Mouse (Mus musculus): Measurements from ENCODE around the gene Nsl1. TPM values are rescaled to one million over a fixed set of nuclear protein-coding genes. Genes with fewer than 3 reads are reported as not detected.

Gene Nsl1
- polyA plus RNA-seq, 1 experiment from 2014 or later = 17.0 TPM

DNA sequence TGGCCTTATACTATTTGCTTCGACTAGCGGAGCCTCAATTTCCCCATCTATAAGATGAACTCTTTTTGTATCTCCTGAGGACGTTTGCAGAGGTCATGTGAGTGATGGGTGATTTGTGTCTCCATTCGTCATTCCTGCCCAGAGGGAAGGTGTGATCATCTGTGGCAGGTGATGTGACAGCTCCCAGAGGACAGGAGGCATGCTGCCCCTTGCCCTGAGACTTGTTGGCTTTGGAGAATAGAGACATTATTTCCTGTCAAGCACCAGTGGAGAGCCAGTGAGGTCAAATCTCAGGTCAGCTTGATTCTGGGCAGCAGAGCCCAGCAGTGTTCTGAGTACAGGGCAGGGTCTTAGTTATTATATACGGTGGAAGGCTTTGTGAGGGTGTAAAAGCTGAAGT is 36.3 kb downstream of the Nsl1 start:
- H3K27ac ChIP-seq = no peak overlapping the region
- H3K4me3 ChIP-seq (replicated peaks) = peak overlapping the region; percentile 64
- H3K36me3 ChIP-seq = no peaks in the 10 kb centered on the region
- peak overlapping the region; percentile 97 for H3K4me2 ChIP-seq (replicated peaks)
- H3K9ac ChIP-seq = no peak overlapping the region
- no peak for ATAC-seq
- peaks cover 10% of the 10 kb centered on the region for H3K27me3 ChIP-seq (replicated peaks)
- H3K9me3 ChIP-seq = no peaks in the 10 kb centered on the region
- H3K4me1 ChIP-seq (replicated peaks) = peaks cover 17% of the 10 kb centered on the region; the same call in 1 of the 2 replicates
- 46% methylated on average over 5 of the region's 5 CpGs for WGBS

DNA sequence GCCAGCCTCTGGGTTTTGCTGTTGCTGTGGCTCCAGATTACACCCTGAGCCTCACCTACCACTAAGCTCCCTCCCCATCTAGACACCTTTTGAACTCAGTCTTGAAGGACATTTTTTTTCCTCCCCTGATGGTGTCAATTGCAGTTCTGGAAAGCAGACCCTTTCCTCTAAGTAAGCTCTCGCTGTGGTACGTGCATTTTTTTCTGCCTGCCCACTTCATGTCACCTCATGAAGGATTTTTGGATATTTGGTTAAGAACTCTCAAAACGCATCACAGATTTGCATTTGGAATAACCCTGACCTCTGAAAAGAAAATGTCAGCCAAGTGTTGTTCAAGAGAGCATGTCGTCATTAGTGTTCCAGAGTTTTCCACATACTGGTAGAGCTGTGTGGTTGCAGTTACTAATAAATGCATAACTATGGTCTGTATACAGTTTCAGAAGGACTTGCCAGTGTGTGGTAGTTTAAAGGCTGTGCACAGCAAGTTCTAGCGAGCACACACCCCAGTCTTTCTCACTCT is 37.0 kb downstream of the Nsl1 start:
- Histone ChIP-seq H3K27ac (no peak overlapping the region), H3K4me2 (replicated peaks) (0 out of 2 replicates have a peak overlapping the region, but pooled peaks have one; percentile 97), H3K4me1 (replicated peaks) (peaks cover 17% of the 10 kb centered on the region; the same call in 1 of the 2 replicates), H3K9me3 (no peaks in the 10 kb centered on the region), H3K27me3 (replicated peaks) (peaks cover 10% of the 10 kb centered on the region), H3K4me3 (replicated peaks) (no peak overlapping the region), H3K9ac (no peak overlapping the region), H3K36me3 (no peaks in the 10 kb centered on the region)
- ATAC-seq = no peak
- WGBS = 72% methylated on average over 5 of the region's 5 CpGs

DNA sequence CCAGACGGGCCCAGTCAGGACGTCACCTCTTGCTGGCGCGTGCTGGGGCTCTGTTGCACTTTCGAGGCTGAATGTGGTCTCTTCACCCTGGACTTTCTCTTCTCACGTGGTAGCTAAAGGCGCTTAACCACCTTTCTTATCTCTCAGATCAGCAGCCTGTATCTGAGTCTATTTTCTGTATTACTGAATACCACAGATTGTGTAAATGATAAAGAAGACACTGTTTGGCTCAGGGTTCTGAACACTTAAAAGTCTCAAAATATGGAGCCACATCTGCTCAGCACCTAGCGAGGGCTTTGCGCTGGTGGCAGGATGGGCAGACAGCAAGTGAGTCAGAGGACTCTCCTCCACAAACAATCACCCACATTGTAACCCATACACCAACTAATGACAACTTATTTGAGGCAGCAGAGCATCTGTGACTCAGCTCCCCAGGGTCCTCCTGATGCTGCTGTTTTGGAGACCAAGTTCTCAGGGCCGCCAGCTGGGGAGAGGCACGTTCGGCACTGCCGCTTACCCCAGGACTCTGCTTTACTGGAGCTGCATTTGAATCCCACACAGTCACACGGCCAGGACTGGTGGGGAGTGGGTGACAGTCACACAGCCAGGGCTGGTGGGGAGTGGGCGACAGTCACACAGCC is 40.0 kb downstream of the Nsl1 start:
- H3K36me3 ChIP-seq = no peaks in the 10 kb centered on the region
- no peak overlapping the region for H3K4me3 ChIP-seq (replicated peaks)
- 83% methylated on average over 15 of the region's 15 CpGs for WGBS
- H3K9me3 ChIP-seq = no peaks in the 10 kb centered on the region
- no peak for ATAC-seq
- peaks cover 9% of the 10 kb centered on the region; the same call in 1 of the 2 replicates for H3K4me1 ChIP-seq (replicated peaks)
- H3K27me3 ChIP-seq (replicated peaks) = peaks cover 10% of the 10 kb centered on the region
- no peak overlapping the region for H3K27ac ChIP-seq
- H3K9ac ChIP-seq = no peak overlapping the region
- H3K4me2 ChIP-seq (replicated peaks) = no peak overlapping the region

DNA sequence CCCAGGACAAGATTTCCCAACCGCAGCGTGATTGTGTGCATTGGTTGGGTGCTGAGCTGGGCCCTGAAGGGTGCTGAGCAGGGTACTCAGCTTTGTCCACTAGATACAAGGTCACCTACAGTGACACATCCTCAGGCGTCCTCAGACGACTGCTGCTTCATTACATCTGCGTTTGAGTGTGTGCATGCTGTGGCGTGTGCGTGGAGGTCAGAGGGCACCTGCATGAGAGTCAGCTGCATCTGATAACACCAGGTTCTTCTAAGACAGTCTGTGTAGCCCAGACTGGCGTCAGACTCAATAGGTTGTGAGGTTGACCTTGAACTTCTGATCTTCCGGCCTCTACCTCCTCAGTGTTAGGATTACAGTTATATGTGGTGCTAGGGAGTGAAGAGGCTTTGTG is 42.4 kb downstream of the Nsl1 start:
- no peak overlapping the region for H3K4me3 ChIP-seq (replicated peaks)
- no peaks in the 10 kb centered on the region for H3K4me1 ChIP-seq (replicated peaks)
- no peaks in the 10 kb centered on the region for H3K27me3 ChIP-seq (replicated peaks)
- H3K9me3 ChIP-seq = no peaks in the 10 kb centered on the region
- no peak overlapping the region for H3K4me2 ChIP-seq (replicated peaks)
- H3K9ac ChIP-seq = no peak overlapping the region
- ATAC-seq = no peak
- H3K27ac ChIP-seq = no peak overlapping the region
- H3K36me3 ChIP-seq = no peaks in the 10 kb centered on the region
- WGBS = 84% methylated on average over 9 of the region's 9 CpGs

DNA sequence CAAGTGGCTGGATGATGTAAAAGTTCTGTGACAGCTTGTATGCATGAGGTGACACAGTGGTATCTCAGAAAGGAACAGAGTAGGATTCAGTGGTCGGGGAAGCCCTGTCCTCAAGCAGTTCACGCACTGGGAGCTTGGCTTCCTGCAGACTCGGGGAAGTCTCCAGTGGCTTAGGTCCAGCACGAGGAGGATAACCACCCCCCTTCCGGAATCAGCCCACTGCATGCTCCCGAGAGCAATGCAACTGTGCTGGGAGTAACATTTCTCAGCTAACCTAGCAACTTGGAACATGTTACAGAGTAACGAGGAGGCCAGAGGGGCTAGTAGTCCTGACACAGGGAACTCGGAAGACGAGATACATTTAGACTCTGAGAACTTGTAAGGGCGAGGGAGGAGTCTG is 44.5 kb downstream of the Nsl1 start:
- Histone ChIP-seq H3K4me1 (replicated peaks) (peaks cover 6% of the 10 kb centered on the region; the same call in 1 of the 2 replicates), H3K9me3 (no peaks in the 10 kb centered on the region), H3K4me3 (replicated peaks) (no peak overlapping the region), H3K27me3 (replicated peaks) (no peaks in the 10 kb centered on the region), H3K4me2 (replicated peaks) (no peak overlapping the region), H3K9ac (no peak overlapping the region), H3K27ac (no peak overlapping the region), H3K36me3 (no peaks in the 10 kb centered on the region)
- no peak for ATAC-seq
- WGBS = 65% methylated on average over 10 of the region's 10 CpGs

DNA sequence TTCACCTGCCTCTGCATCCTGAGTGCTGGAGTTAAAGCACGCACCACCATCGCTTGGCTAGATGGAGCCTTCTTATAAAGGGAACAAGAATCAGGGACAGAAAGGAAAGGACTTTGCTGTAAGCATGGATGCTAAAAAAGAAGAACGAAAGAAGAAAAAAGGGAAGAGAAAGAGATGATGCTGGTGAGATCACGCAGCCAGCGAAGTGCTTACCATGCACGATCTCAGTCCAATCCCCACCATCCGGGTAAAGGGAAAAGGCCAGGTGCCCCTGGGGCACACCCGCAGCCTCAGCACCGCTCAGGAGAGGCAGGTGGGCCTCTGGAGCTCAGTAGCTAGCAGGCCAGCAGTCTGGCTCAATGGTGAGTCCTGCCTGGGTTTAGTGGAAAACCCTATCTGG is 47.1 kb downstream of the Nsl1 start:
- Histone ChIP-seq H3K27me3 (replicated peaks) (no peaks in the 10 kb centered on the region), H3K36me3 (no peaks in the 10 kb centered on the region), H3K4me1 (replicated peaks) (peaks cover 6% of the 10 kb centered on the region; the same call in 1 of the 2 replicates), H3K4me2 (replicated peaks) (no peak overlapping the region), H3K4me3 (replicated peaks) (no peak overlapping the region), H3K27ac (no peak overlapping the region), H3K9ac (no peak overlapping the region), H3K9me3 (no peaks in the 10 kb centered on the region)
- ATAC-seq = no peak
- 90% methylated on average over 9 of the region's 9 CpGs for WGBS

DNA sequence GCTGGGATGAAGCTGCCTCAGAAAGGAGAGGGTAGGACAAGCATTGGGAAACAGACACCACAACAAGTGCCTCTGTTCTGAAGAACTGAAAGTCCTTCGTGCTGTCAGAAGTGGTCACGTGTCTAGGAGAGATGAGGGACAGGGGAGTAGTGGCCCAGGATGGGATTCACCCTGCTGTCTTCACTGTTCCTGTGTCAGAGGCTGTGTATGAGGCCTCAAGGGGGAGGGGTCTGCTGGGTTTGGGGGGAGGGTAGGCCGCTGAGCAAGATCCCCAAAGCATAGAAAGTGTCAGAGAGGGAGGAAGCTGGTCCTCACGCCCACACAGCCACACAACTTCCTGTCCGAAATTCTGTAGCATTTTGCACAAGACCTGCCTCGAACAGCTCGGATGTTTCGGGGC is 48.3 kb downstream of the Nsl1 start:
- Histone ChIP-seq H3K9ac (no peak overlapping the region), H3K4me3 (replicated peaks) (no peak overlapping the region), H3K9me3 (no peaks in the 10 kb centered on the region), H3K4me1 (replicated peaks) (peaks cover 6% of the 10 kb centered on the region; the same call in 1 of the 2 replicates), H3K4me2 (replicated peaks) (no peak overlapping the region), H3K27ac (peak overlapping the region; percentile 4; the same call in 1 of the 2 replicates), H3K27me3 (replicated peaks) (no peaks in the 10 kb centered on the region), H3K36me3 (no peaks in the 10 kb centered on the region)
- ATAC-seq = peak; percentile 43
- 40% methylated on average over 8 of the region's 8 CpGs for WGBS

DNA sequence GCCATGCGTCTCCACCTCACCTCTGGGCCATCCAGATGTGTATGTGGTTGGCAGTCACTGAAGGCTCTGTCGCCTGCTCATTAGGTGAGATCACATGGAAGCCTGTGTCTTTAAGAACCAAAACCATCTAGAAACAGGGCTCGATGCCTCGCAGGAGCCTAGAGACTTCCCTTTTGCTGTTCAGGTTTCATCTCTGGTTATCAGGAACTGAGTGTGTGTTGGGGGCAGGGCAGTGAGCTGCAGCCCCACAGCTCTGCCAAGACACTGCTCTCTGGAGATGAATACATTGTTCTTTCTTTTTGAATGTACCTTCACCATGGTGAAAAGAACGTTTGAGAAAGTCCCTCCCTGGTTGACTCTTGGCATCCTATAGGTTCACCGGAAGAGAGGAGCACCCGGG is 52.1 kb downstream of the Nsl1 start:
- Histone ChIP-seq H3K9me3 (no peaks in the 10 kb centered on the region), H3K36me3 (no peaks in the 10 kb centered on the region), H3K4me2 (replicated peaks) (no peak overlapping the region), H3K9ac (no peak overlapping the region), H3K4me3 (replicated peaks) (no peak overlapping the region), H3K4me1 (replicated peaks) (peaks cover 6% of the 10 kb centered on the region; the same call in 1 of the 2 replicates), H3K27ac (no peak overlapping the region), H3K27me3 (replicated peaks) (no peaks in the 10 kb centered on the region)
- 66% methylated on average over 7 of the region's 7 CpGs for WGBS
- ATAC-seq = no peak

DNA sequence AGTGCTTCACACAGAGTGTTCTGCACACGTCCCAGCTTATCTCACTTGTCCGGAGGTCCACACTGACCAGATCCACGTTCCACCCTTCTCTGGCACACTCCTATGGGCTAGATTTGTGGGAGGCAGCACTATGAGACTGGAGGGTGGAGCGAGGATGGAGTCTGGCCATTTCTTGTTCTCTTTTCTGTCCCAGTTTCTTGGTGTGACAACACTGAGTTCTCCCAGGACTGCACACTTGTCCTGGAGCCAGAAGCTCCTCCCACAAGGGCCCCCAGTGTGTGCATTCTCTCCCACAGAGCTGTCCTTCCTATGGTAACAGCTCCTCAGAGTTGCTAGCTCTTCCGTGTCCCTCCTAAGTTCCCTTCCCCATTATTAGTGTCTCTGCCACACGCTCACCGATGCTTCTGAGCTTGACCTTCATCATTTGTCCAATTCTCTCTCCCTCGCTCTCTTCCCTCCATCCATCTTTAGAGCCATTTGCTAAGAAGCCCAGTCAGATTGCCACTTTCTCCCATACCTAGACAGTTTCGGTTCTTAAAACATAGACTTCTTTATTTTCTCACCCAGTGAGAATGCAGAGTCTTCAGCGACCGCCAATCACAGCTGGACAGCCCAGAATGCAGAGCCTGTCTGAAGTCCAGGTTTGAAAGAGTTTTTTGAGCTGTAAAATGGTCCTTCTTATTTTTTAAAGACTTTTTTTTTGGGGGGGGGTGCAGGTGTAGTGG is 52.9 kb downstream of the Nsl1 start:
- H3K4me2 ChIP-seq (replicated peaks) = no peak overlapping the region
- H3K9me3 ChIP-seq = no peaks in the 10 kb centered on the region
- 0 out of 2 replicates have a peak, but pooled peaks have one; percentile 34 for ATAC-seq
- WGBS = 77% methylated on average over 11 of the region's 11 CpGs
- H3K27me3 ChIP-seq (replicated peaks) = no peaks in the 10 kb centered on the region
- peaks cover 6% of the 10 kb centered on the region; the same call in 1 of the 2 replicates for H3K4me1 ChIP-seq (replicated peaks)
- H3K4me3 ChIP-seq (replicated peaks) = no peak overlapping the region
- H3K27ac ChIP-seq = no peak overlapping the region
- H3K9ac ChIP-seq = no peak overlapping the region
- H3K36me3 ChIP-seq = no peaks in the 10 kb centered on the region

DNA sequence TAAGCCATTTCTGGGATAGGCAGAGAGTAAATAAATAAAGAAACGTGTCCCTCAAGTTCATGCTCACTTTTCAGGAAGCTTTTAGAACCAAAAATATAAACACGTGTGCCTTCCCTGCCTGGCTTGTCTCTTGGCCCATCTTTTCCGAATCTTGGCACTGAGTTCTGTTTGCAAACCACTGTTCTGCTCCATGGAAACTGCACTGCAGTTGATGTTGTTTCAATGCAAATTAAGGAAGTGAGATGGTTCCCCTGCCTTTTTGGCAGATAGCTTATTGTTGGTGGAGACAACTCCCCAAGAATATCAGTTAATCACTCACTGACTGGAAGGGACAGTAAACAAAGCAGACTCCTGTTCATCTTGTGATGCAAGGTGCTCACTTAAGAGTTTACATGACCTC is 59.9 kb downstream of the Nsl1 start:
- Histone ChIP-seq H3K27ac (no peak overlapping the region), H3K36me3 (no peaks in the 10 kb centered on the region), H3K27me3 (replicated peaks) (no peaks in the 10 kb centered on the region), H3K4me1 (replicated peaks) (peaks cover 5% of the 10 kb centered on the region; the same call in 1 of the 2 replicates), H3K4me2 (replicated peaks) (no peak overlapping the region), H3K9me3 (no peaks in the 10 kb centered on the region), H3K4me3 (replicated peaks) (no peak overlapping the region), H3K9ac (no peak overlapping the region)
- 62% methylated on average over 3 of the region's 3 CpGs for WGBS
- no peak for ATAC-seq

DNA sequence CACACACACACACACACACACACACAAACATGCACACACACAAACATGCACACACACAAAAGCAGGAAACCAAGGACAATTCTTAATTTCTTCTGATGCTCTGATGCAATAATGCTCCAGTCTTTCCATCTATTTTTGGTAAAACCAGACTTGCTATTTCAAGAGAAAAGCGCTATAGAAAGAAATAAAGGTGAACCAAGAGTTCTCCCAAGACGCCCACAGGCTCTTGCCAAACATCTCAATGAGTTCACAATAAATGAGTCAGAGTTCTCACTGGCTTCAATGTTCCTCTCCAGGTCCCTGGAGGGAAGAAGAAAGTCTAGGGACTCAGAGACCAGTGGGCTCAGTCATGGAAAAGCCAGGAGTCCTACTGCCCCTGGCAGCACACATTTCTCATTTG is 60.9 kb downstream of the Nsl1 start:
- no peak overlapping the region for H3K4me2 ChIP-seq (replicated peaks)
- H3K27ac ChIP-seq = no peak overlapping the region
- peaks cover 5% of the 10 kb centered on the region; the same call in 1 of the 2 replicates for H3K4me1 ChIP-seq (replicated peaks)
- WGBS = 83% methylated on average over 2 of the region's 2 CpGs
- no peak overlapping the region for H3K9ac ChIP-seq
- H3K9me3 ChIP-seq = no peaks in the 10 kb centered on the region
- no peaks in the 10 kb centered on the region for H3K27me3 ChIP-seq (replicated peaks)
- no peaks in the 10 kb centered on the region for H3K36me3 ChIP-seq
- no peak for ATAC-seq
- H3K4me3 ChIP-seq (replicated peaks) = no peak overlapping the region

DNA sequence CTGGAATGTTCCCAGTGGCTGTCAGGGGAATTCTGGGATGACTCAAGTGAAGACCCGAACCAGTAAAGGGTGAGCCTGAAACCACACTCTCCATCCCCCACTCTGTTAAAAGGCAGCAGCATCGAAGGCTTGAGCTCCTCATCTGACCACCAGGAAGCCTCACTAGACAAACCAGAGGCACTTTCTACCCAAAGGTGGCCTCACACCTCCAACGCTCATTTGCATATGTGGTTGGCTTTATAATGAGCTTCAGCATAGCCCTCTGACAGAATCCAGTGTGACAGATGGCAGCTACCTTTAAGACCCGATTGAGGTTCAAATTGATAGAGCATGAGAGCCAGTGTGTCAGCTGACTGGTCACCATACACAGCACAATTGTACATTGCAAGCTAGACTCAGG is 61.5 kb downstream of the Nsl1 start:
- Histone ChIP-seq H3K9ac (no peak overlapping the region), H3K4me3 (replicated peaks) (no peak overlapping the region), H3K4me1 (replicated peaks) (peaks cover 5% of the 10 kb centered on the region; the same call in 1 of the 2 replicates), H3K27ac (no peak overlapping the region), H3K9me3 (no peaks in the 10 kb centered on the region), H3K4me2 (replicated peaks) (no peak overlapping the region), H3K36me3 (no peaks in the 10 kb centered on the region), H3K27me3 (replicated peaks) (no peaks in the 10 kb centered on the region)
- ATAC-seq = no peak
- WGBS = 62% methylated on average over 4 of the region's 4 CpGs

Measured in intestine, embryonic 15.5 days (tissue).